Mouse (Mus musculus): Measurements from ENCODE around the gene Spink4. TPM values are rescaled to one million over a fixed set of nuclear protein-coding genes. Genes with fewer than 3 reads are reported as not detected.

Spink4 gene
- total RNA-seq, 1 experiment, result not detected

DNA sequence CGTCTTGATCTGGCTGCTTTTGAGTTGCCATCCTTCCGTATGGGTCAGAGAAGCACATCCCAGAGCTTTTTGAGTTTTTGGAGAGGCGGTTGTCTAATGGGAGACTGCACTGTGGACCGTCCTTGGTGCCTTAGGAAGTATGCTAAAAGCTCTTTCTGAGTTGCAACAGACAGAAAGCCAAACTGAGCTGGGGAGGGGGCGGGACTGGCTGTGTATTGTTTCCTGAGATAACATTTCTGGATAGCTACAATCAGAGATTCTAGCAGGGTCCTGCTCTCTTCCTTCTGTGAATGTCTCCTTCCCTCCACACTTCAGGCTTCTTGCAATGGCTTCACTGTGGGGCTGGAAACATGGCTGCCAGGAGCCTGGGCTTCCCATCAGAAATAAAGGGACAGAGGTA is 42.3 kb upstream of the Spink4 start:
- Histone ChIP-seq H3K27ac (ENCODE audit: insufficient read depth, low read depth, low read length, poor library complexity, severe bottlenecking) (no peak overlapping the region), H3K9me3 (ENCODE audit: control insufficient read depth, insufficient read depth, low read depth, low read length) (no peaks in the 10 kb centered on the region), H3K4me1 (ENCODE audit: control insufficient read depth in 2 of 2, insufficient read depth in 2 of 2, low read length in 2 of 2, poor library complexity in 1 of 2) (peaks cover 10 to 11% of the 10 kb centered on the region in 2 experiments; a peak in 3 of 4 replicates), H3K9ac (ENCODE audit: insufficient read depth, low read depth, low read length, poor library complexity, severe bottlenecking) (no peak overlapping the region), H3K4me3 (ENCODE audit: insufficient read depth in 1 of 2, low read depth in 1 of 2, low read length in 2 of 2, poor library complexity in 1 of 2, severe bottlenecking in 1 of 2) (peak overlapping the region in 1 of 2 experiments; percentile 47; a peak in 1 of 4 replicates), H3K36me3 (ENCODE audit: control insufficient read depth, insufficient read depth, low read length, poor library complexity, severe bottlenecking) (no peaks in the 10 kb centered on the region)
- DNase-seq (ENCODE audit: low read depth, low spot score), result no peak
- TF ChIP-seq ZNF384 (IDR thresholded peaks at IDR 0.05; ENCODE audit: low read depth, low read length) (no peak), MAFK (IDR thresholded peaks at IDR 0.05; ENCODE audit: insufficient read depth, low read depth, low read length) (no peak), CHD2 (IDR thresholded peaks at IDR 0.05; ENCODE audit: low read depth, low read length) (no peak), HCFC1 (IDR thresholded peaks at IDR 0.05; ENCODE audit: borderline replicate concordance, insufficient read depth, low read length) (no peak), ZC3H11A (IDR thresholded peaks at IDR 0.05; ENCODE audit: borderline replicate concordance, low read depth, low read length) (no peak)
- in situ Hi-C loops (cut with MboI; ENCODE audit: low sequenced_read_pairs in 2 of 2, unreplicated experiment in 2 of 2), result no loop called here

DNA sequence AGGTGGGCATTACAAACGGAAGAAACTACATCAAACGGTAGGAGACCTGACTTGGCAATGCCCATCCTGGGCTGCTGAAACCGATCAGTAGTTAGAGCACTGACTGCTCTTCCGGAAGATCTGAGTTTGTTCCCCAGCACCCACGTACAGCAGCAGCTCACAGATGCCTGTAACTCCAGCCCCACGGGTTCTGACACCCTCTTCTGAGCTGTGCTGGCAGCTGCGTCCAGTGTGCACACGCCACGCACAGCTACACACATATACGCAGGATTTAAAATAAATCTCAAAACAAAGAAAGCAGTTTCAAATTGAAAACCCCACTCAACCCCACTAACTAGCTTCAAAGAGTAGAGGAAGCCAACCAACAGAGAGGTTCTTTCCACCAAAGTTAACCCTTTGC is 36.7 kb upstream of the Spink4 start:
- no peak for TF ChIP-seq ZNF384 (IDR thresholded peaks at IDR 0.05; ENCODE audit: low read depth, low read length)
- Histone ChIP-seq H3K9ac (ENCODE audit: insufficient read depth, low read depth, low read length, poor library complexity, severe bottlenecking) (no peak overlapping the region), H3K4me3 (ENCODE audit: insufficient read depth in 1 of 2, low read depth in 1 of 2, low read length in 2 of 2, poor library complexity in 1 of 2, severe bottlenecking in 1 of 2) (no peak overlapping the region), H3K9me3 (ENCODE audit: control insufficient read depth, insufficient read depth, low read depth, low read length) (no peaks in the 10 kb centered on the region), H3K4me1 (ENCODE audit: control insufficient read depth in 2 of 2, insufficient read depth in 2 of 2, low read length in 2 of 2, poor library complexity in 1 of 2) (peaks cover 1 to 3% of the 10 kb centered on the region in 2 experiments; a peak in 1 of 4 replicates), H3K27ac (ENCODE audit: insufficient read depth, low read depth, low read length, poor library complexity, severe bottlenecking) (no peak overlapping the region), H3K36me3 (ENCODE audit: control insufficient read depth, insufficient read depth, low read length, poor library complexity, severe bottlenecking) (no peaks in the 10 kb centered on the region)
- in situ Hi-C loops (cut with MboI; ENCODE audit: low sequenced_read_pairs in 2 of 2, unreplicated experiment in 2 of 2), result no loop called here
- no peak for DNase-seq (ENCODE audit: low read depth, low spot score)

DNA sequence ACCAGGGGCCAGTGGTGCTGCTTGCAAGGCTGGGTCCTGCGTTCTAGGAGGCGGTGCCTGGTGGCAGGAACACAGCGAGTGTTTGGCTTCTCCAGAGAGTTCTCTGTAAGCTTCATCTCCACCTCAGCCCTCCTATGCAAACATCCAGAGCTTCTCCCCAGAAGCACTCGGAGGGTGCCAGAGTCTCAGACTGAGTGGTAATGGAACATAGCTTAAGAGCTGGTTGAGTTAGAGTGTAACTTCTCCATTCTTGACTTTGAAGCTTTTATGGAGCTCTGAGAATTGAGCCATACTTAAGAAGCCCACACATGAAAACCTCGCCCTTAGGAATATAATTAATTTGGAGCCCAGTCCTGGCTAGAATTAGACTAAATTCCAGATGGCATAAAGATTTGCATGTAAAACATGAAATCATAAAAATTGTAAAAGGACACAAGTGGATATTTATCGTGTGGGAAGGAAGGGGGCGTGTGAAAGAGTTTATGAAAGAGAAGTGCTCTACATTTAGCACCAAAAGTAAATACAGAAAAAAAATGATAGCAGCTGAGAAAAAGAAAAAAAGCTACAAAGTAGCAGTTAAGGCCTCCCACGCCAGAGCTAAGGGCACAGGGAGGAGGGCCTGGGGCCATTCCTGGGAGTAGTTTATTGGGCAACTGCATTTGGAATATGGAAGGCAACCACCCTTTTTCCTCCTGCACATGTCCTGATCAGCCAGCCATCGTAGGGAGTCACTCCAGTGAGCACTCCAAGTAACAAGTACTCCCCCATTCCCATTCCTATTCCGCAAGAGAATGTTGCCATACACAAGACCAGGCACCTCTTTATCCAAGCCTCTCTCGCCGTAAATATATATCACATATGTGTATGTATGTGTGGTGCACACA is 35.3 kb upstream of the Spink4 start:
- H3K4me3 ChIP-seq (ENCODE audit: insufficient read depth in 1 of 2, low read depth in 1 of 2, low read length in 2 of 2, poor library complexity in 1 of 2, severe bottlenecking in 1 of 2), result no peak overlapping the region

DNA sequence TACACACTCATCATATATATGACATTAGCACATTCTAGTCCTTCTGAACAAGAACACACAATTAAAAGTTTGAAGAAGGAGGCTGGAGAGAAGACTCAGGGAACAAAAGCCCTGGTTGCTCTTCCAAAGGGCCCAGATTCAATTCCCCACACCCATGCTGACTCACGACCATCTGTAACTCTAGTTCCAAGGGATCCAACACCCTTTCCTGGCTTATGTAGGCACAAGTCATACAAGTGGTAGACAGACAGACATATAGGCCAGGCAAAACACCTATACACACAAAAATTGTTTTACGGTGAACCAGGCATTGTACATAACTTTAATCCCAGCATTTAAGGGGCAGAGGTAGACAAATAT is 34.7 kb upstream of the Spink4 start:
- in situ Hi-C loops (cut with MboI; ENCODE audit: low sequenced_read_pairs in 2 of 2, unreplicated experiment in 2 of 2), result no loop called here
- no peak overlapping the region for H3K27ac ChIP-seq (ENCODE audit: insufficient read depth, low read depth, low read length, poor library complexity, severe bottlenecking)
- no peaks in the 10 kb centered on the region for H3K36me3 ChIP-seq (ENCODE audit: control insufficient read depth, insufficient read depth, low read length, poor library complexity, severe bottlenecking)
- no peak overlapping the region for H3K4me3 ChIP-seq (ENCODE audit: insufficient read depth in 1 of 2, low read depth in 1 of 2, low read length in 2 of 2, poor library complexity in 1 of 2, severe bottlenecking in 1 of 2)
- peaks cover 1 to 3% of the 10 kb centered on the region in 2 experiments; a peak in 1 of 4 replicates for H3K4me1 ChIP-seq (ENCODE audit: control insufficient read depth in 2 of 2, insufficient read depth in 2 of 2, low read length in 2 of 2, poor library complexity in 1 of 2)
- H3K9ac ChIP-seq (ENCODE audit: insufficient read depth, low read depth, low read length, poor library complexity, severe bottlenecking), result no peak overlapping the region
- TF ChIP-seq CHD2 (IDR thresholded peaks at IDR 0.05; ENCODE audit: low read depth, low read length), result no peak
- H3K9me3 ChIP-seq (ENCODE audit: control insufficient read depth, insufficient read depth, low read depth, low read length), result no peaks in the 10 kb centered on the region
- DNase-seq (ENCODE audit: low read depth, low spot score), result no peak

More for the DNA sequence above, 35.3 kb upstream of the Spink4 start:
- H3K27ac ChIP-seq (ENCODE audit: insufficient read depth, low read depth, low read length, poor library complexity, severe bottlenecking), result no peak overlapping the region
- no peak overlapping the region for H3K9ac ChIP-seq (ENCODE audit: insufficient read depth, low read depth, low read length, poor library complexity, severe bottlenecking)
- no peaks in the 10 kb centered on the region for H3K36me3 ChIP-seq (ENCODE audit: control insufficient read depth, insufficient read depth, low read length, poor library complexity, severe bottlenecking)
- DNase-seq (ENCODE audit: low read depth, low spot score), result no peak
- TF ChIP-seq CHD2 (IDR thresholded peaks at IDR 0.05; ENCODE audit: low read depth, low read length) (no peak), HCFC1 (IDR thresholded peaks at IDR 0.05; ENCODE audit: borderline replicate concordance, insufficient read depth, low read length) (no peak), MAFK (IDR thresholded peaks at IDR 0.05; ENCODE audit: insufficient read depth, low read depth, low read length) (no peak), ZNF384 (IDR thresholded peaks at IDR 0.05; ENCODE audit: low read depth, low read length) (no peak), ZC3H11A (IDR thresholded peaks at IDR 0.05; ENCODE audit: borderline replicate concordance, low read depth, low read length) (no peak)
- H3K9me3 ChIP-seq (ENCODE audit: control insufficient read depth, insufficient read depth, low read depth, low read length), result no peaks in the 10 kb centered on the region
- peaks cover 1 to 3% of the 10 kb centered on the region in 2 experiments; a peak in 1 of 4 replicates for H3K4me1 ChIP-seq (ENCODE audit: control insufficient read depth in 2 of 2, insufficient read depth in 2 of 2, low read length in 2 of 2, poor library complexity in 1 of 2)
- in situ Hi-C loops (cut with MboI; ENCODE audit: low sequenced_read_pairs in 2 of 2, unreplicated experiment in 2 of 2), result no loop called here

DNA sequence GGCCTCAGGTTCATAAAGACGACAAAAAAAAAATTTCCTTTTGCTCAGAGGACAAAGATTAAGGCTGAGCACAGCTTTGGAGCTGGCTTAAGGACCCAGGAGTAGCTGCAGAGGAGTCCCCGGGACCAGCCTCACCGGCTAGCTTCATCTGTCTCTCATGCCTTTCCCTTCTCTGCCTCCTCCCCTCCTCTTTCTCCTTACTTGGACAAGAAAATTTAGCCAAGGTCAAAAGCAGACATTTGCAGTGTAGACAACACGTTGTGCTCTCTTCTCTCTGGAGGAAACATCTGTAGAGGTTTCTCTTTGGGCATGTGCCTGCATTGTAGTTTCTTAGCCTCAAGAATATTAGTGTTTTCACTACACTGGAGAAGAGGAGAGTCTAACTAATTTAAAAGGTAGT is 34.0 kb upstream of the Spink4 start:
- in situ Hi-C loops (cut with MboI; ENCODE audit: low sequenced_read_pairs in 2 of 2, unreplicated experiment in 2 of 2), result no loop called here

More for the DNA sequence above, 34.0 kb upstream of the Spink4 start:
- no peaks in the 10 kb centered on the region for H3K9me3 ChIP-seq (ENCODE audit: control insufficient read depth, insufficient read depth, low read depth, low read length)
- H3K4me3 ChIP-seq (ENCODE audit: insufficient read depth in 1 of 2, low read depth in 1 of 2, low read length in 2 of 2, poor library complexity in 1 of 2, severe bottlenecking in 1 of 2), result no peak overlapping the region
- H3K4me1 ChIP-seq (ENCODE audit: control insufficient read depth in 2 of 2, insufficient read depth in 2 of 2, low read length in 2 of 2, poor library complexity in 1 of 2), result peaks cover 1 to 3% of the 10 kb centered on the region in 2 experiments; a peak in 1 of 4 replicates
- H3K27ac ChIP-seq (ENCODE audit: insufficient read depth, low read depth, low read length, poor library complexity, severe bottlenecking), result no peak overlapping the region
- no peak overlapping the region for H3K9ac ChIP-seq (ENCODE audit: insufficient read depth, low read depth, low read length, poor library complexity, severe bottlenecking)
- H3K36me3 ChIP-seq (ENCODE audit: control insufficient read depth, insufficient read depth, low read length, poor library complexity, severe bottlenecking), result no peaks in the 10 kb centered on the region
- DNase-seq (ENCODE audit: low read depth, low spot score), result no peak
- TF ChIP-seq HCFC1 (IDR thresholded peaks at IDR 0.05; ENCODE audit: borderline replicate concordance, insufficient read depth, low read length) (no peak), ZC3H11A (IDR thresholded peaks at IDR 0.05; ENCODE audit: borderline replicate concordance, low read depth, low read length) (no peak), MAFK (IDR thresholded peaks at IDR 0.05; ENCODE audit: insufficient read depth, low read depth, low read length) (no peak), CHD2 (IDR thresholded peaks at IDR 0.05; ENCODE audit: low read depth, low read length) (no peak)

Measured in ES-E14 (cell line).